Mouse (Mus musculus): ENCODE results near the gene Nemp1. TPM values are rescaled to one million over a fixed set of nuclear protein-coding genes. Genes with fewer than 3 reads are reported as not detected.
A peak's percentile ranks its signal among the peaks of the same experiment; 100 is the strongest.

Nemp1 gene
- polyA plus RNA-seq, 1 experiment from 2014 or later, result 11.8 TPM

GRCm38 (mm10) chr10:127738151-127738882 lies 71.6 kb downstream of the Nemp1 start:
- H3K27ac ChIP-seq (replicated peaks in 1 of 2; ENCODE audit: control insufficient read depth in 1 of 2, insufficient read depth in 1 of 2, low read depth in 2 of 2, low read length in 2 of 2), result no peak overlapping the region
- H3K9ac ChIP-seq (ENCODE audit: low read length), result peak overlapping the region; percentile 98
- H3K4me2 ChIP-seq (ENCODE audit: low read length), result peak overlapping the region; percentile 88
- 39% methylated on average over 13 of the region's 13 CpGs for WGBS
- H3K9me3 ChIP-seq (ENCODE audit: control insufficient read depth, low read length), result no peaks in the 10 kb centered on the region
- ATAC-seq (ENCODE audit: insufficient number of reproducible peaks, insufficient read depth, low FRiP score, low read depth), result no peak
- H3K27me3 ChIP-seq (ENCODE audit: control insufficient read depth, insufficient read depth, low read length), result no peaks in the 10 kb centered on the region
- H3K36me3 ChIP-seq (ENCODE audit: control insufficient read depth, insufficient read depth, low read length), result peaks cover 22% of the 10 kb centered on the region
- H3K4me1 ChIP-seq (ENCODE audit: control insufficient read depth in 2 of 2, insufficient read depth in 2 of 2, low read length in 2 of 2), result peaks cover 6 to 11% of the 10 kb centered on the region in 2 experiments; a peak in 3 of 4 replicates
- H3K4me3 ChIP-seq (ENCODE audit: control insufficient read depth in 1 of 2, insufficient read depth in 1 of 2, low read depth in 1 of 2, low read length in 2 of 2), result no peak overlapping the region

GRCm38 (mm10) chr10:127739083-127739660 lies 72.5 kb downstream of the Nemp1 start, which contains the start of gene Zbtb39:
Zbtb39 (plus strand) TSS chr10:127739538.
- under 1% methylated on average over 41 of the region's 61 CpGs for whole genome bisulfite sequencing
- H3K4me3 ChIP-seq (ENCODE audit: control insufficient read depth in 1 of 2, insufficient read depth in 1 of 2, low read depth in 1 of 2, low read length in 2 of 2), result peak within 1 kb of the TSS; percentile 81 to 97
- no peaks in the 10 kb centered on the region for H3K27me3 ChIP-seq (ENCODE audit: control insufficient read depth, insufficient read depth, low read length)
- H3K9me3 ChIP-seq (ENCODE audit: control insufficient read depth, low read length), result no peaks in the 10 kb centered on the region
- peak within 1 kb of the TSS in 1 of 2 experiments; percentile 84; a peak in 2 of 4 replicates for H3K27ac ChIP-seq (replicated peaks in 1 of 2; ENCODE audit: control insufficient read depth in 1 of 2, insufficient read depth in 1 of 2, low read depth in 2 of 2, low read length in 2 of 2)
- ATAC-seq (ENCODE audit: insufficient number of reproducible peaks, insufficient read depth, low FRiP score, low read depth), result peak; percentile 78
- peaks cover 30% of the 10 kb centered on the region for H3K36me3 ChIP-seq (ENCODE audit: control insufficient read depth, insufficient read depth, low read length)
- H3K9ac ChIP-seq (ENCODE audit: low read length), result peak within 1 kb of the TSS; percentile 98
- H3K4me2 ChIP-seq (ENCODE audit: low read length), result peak within 1 kb of the TSS; percentile 88
- H3K4me1 ChIP-seq (ENCODE audit: control insufficient read depth in 2 of 2, insufficient read depth in 2 of 2, low read length in 2 of 2), result peaks cover 3 to 11% of the 10 kb centered on the region in 2 experiments; a peak in 2 of 4 replicates

GRCm38 (mm10) chr10:127739661-127740161 lies 73.0 kb downstream of the Nemp1 start:
- H3K4me3 ChIP-seq (ENCODE audit: control insufficient read depth in 1 of 2, insufficient read depth in 1 of 2, low read depth in 1 of 2, low read length in 2 of 2), result peak overlapping the region; percentile 81 to 97
- H3K27me3 ChIP-seq (ENCODE audit: control insufficient read depth, insufficient read depth, low read length), result no peaks in the 10 kb centered on the region
- H3K4me2 ChIP-seq (ENCODE audit: low read length), result peak overlapping the region; percentile 88
- H3K27ac ChIP-seq (replicated peaks in 1 of 2; ENCODE audit: control insufficient read depth in 1 of 2, insufficient read depth in 1 of 2, low read depth in 2 of 2, low read length in 2 of 2), result peak overlapping the region in 1 of 2 experiments; percentile 84; a peak in 2 of 4 replicates
- peak overlapping the region; percentile 98 for H3K9ac ChIP-seq (ENCODE audit: low read length)
- H3K36me3 ChIP-seq (ENCODE audit: control insufficient read depth, insufficient read depth, low read length), result peaks cover 36% of the 10 kb centered on the region
- no peaks in the 10 kb centered on the region for H3K9me3 ChIP-seq (ENCODE audit: control insufficient read depth, low read length)
- ATAC-seq (ENCODE audit: insufficient number of reproducible peaks, insufficient read depth, low FRiP score, low read depth), result peak; percentile 51
- under 1% methylated on average over 48 of the region's 55 CpGs for WGBS
- H3K4me1 ChIP-seq (ENCODE audit: control insufficient read depth in 2 of 2, insufficient read depth in 2 of 2, low read length in 2 of 2), result peaks cover 3 to 11% of the 10 kb centered on the region in 2 experiments; a peak in 2 of 4 replicates

GRCm38 (mm10) chr10:127744661-127745060 lies 78.0 kb downstream of the Nemp1 start:
- peaks cover 3 to 18% of the 10 kb centered on the region in 2 experiments for H3K4me1 ChIP-seq (ENCODE audit: control insufficient read depth in 2 of 2, insufficient read depth in 2 of 2, low read length in 2 of 2)
- no peak for ATAC-seq (ENCODE audit: insufficient number of reproducible peaks, insufficient read depth, low FRiP score, low read depth)
- 68% methylated on average over 5 of the region's 5 CpGs for WGBS
- H3K4me3 ChIP-seq (ENCODE audit: control insufficient read depth in 1 of 2, insufficient read depth in 1 of 2, low read depth in 1 of 2, low read length in 2 of 2), result no peak overlapping the region
- H3K27ac ChIP-seq (replicated peaks in 1 of 2; ENCODE audit: control insufficient read depth in 1 of 2, insufficient read depth in 1 of 2, low read depth in 2 of 2, low read length in 2 of 2), result no peak overlapping the region
- H3K9ac ChIP-seq (ENCODE audit: low read length), result no peak overlapping the region
- peaks cover 76% of the 10 kb centered on the region for H3K36me3 ChIP-seq (ENCODE audit: control insufficient read depth, insufficient read depth, low read length)
- no peaks in the 10 kb centered on the region for H3K27me3 ChIP-seq (ENCODE audit: control insufficient read depth, insufficient read depth, low read length)
- H3K4me2 ChIP-seq (ENCODE audit: low read length), result no peak overlapping the region
- H3K9me3 ChIP-seq (ENCODE audit: control insufficient read depth, low read length), result no peaks in the 10 kb centered on the region

- no peak overlapping the region for H3K9ac ChIP-seq (ENCODE audit: low read length)
- WGBS, result 65% methylated on average over 5 of the region's 5 CpGs
- H3K27ac ChIP-seq (replicated peaks in 1 of 2; ENCODE audit: control insufficient read depth in 1 of 2, insufficient read depth in 1 of 2, low read depth in 2 of 2, low read length in 2 of 2), result no peak overlapping the region
- peaks cover 6 to 9% of the 10 kb centered on the region in 2 experiments for H3K4me1 ChIP-seq (ENCODE audit: control insufficient read depth in 2 of 2, insufficient read depth in 2 of 2, low read length in 2 of 2)
- ATAC-seq (ENCODE audit: insufficient number of reproducible peaks, insufficient read depth, low FRiP score, low read depth), result no peak
- H3K4me2 ChIP-seq (ENCODE audit: low read length), result no peak overlapping the region
- H3K27me3 ChIP-seq (ENCODE audit: control insufficient read depth, insufficient read depth, low read length), result no peaks in the 10 kb centered on the region
- H3K9me3 ChIP-seq (ENCODE audit: control insufficient read depth, low read length), result no peaks in the 10 kb centered on the region
- H3K36me3 ChIP-seq (ENCODE audit: control insufficient read depth, insufficient read depth, low read length), result peaks cover 76% of the 10 kb centered on the region
- no peak overlapping the region for H3K4me3 ChIP-seq (ENCODE audit: control insufficient read depth in 1 of 2, insufficient read depth in 1 of 2, low read depth in 1 of 2, low read length in 2 of 2)
These were observed 79.2 kb downstream of the Nemp1 start for GRCm38 (mm10) chr10:127745886-127746285.

GRCm38 (mm10) chr10:127747254-127747653 lies 80.6 kb downstream of the Nemp1 start:
- peaks cover 6 to 8% of the 10 kb centered on the region in 2 experiments; a peak in 3 of 4 replicates for H3K4me1 ChIP-seq (ENCODE audit: control insufficient read depth in 2 of 2, insufficient read depth in 2 of 2, low read length in 2 of 2)
- no peaks in the 10 kb centered on the region for H3K27me3 ChIP-seq (ENCODE audit: control insufficient read depth, insufficient read depth, low read length)
- H3K4me3 ChIP-seq (ENCODE audit: control insufficient read depth in 1 of 2, insufficient read depth in 1 of 2, low read depth in 1 of 2, low read length in 2 of 2), result peak overlapping the region in 1 of 2 experiments; percentile 4; a peak in 1 of 4 replicates
- peak overlapping the region; percentile 35 to 53; a peak in 3 of 4 replicates for H3K27ac ChIP-seq (replicated peaks in 1 of 2; ENCODE audit: control insufficient read depth in 1 of 2, insufficient read depth in 1 of 2, low read depth in 2 of 2, low read length in 2 of 2)
- 84% methylated on average over 8 of the region's 8 CpGs for WGBS
- H3K9me3 ChIP-seq (ENCODE audit: control insufficient read depth, low read length), result no peaks in the 10 kb centered on the region
- H3K36me3 ChIP-seq (ENCODE audit: control insufficient read depth, insufficient read depth, low read length), result peaks cover 65% of the 10 kb centered on the region
- H3K4me2 ChIP-seq (ENCODE audit: low read length), result peak overlapping the region; percentile 64
- H3K9ac ChIP-seq (ENCODE audit: low read length), result peak overlapping the region; percentile 36; the same call in 1 of the 2 replicates
- ATAC-seq (ENCODE audit: insufficient number of reproducible peaks, insufficient read depth, low FRiP score, low read depth), result no peak

- peak overlapping the region; percentile 31 to 40 for H3K4me3 ChIP-seq (ENCODE audit: control insufficient read depth in 1 of 2, insufficient read depth in 1 of 2, low read depth in 1 of 2, low read length in 2 of 2)
- peak overlapping the region; percentile 64 for H3K4me2 ChIP-seq (ENCODE audit: low read length)
- no peaks in the 10 kb centered on the region for H3K9me3 ChIP-seq (ENCODE audit: control insufficient read depth, low read length)
- H3K4me1 ChIP-seq (ENCODE audit: control insufficient read depth in 2 of 2, insufficient read depth in 2 of 2, low read length in 2 of 2), result peaks cover 6 to 8% of the 10 kb centered on the region in 2 experiments; a peak in 3 of 4 replicates
- WGBS, result 5% methylated on average over 7 of the region's 8 CpGs
- peaks cover 47% of the 10 kb centered on the region for H3K36me3 ChIP-seq (ENCODE audit: control insufficient read depth, insufficient read depth, low read length)
- H3K27me3 ChIP-seq (ENCODE audit: control insufficient read depth, insufficient read depth, low read length), result no peaks in the 10 kb centered on the region
- H3K9ac ChIP-seq (ENCODE audit: low read length), result peak overlapping the region; percentile 71
- ATAC-seq (ENCODE audit: insufficient number of reproducible peaks, insufficient read depth, low FRiP score, low read depth), result no peak
- H3K27ac ChIP-seq (replicated peaks in 1 of 2; ENCODE audit: control insufficient read depth in 1 of 2, insufficient read depth in 1 of 2, low read depth in 2 of 2, low read length in 2 of 2), result peak overlapping the region; percentile 27 to 75; a peak in 3 of 4 replicates
These were observed 82.3 kb downstream of the Nemp1 start for GRCm38 (mm10) chr10:127748847-127749612.

Measured in heart, embryonic 14.5 days (tissue).